8 mouse cellular contexts compared by ENCODE assay signal in genomic region chr7:39448626-39449242, GRCm38 (mm10). TPM values are rescaled to one million over a fixed set of nuclear protein-coding genes. Genes with fewer than 3 reads are reported as not detected.
A peak's percentile ranks its signal among the peaks of the same experiment; 100 is the strongest.
DNase-seq lines count a peak whose midpoint lies in the region; ATAC-seq lines count a peak whose summit lies in the region.

No protein-coding gene starts in this region.

- peaks cover 7% of the 10 kb centered on the region for H3K9me3 ChIP-seq in megakaryocyte, embryonic 14.5 days
- no peaks in the 10 kb centered on the region for H3K9me3 ChIP-seq in embryonic facial prominence, embryonic 12.5 days
- no peaks in the 10 kb centered on the region for H3K9me3 ChIP-seq in midbrain, embryonic 13.5 days

- H3K4me1 ChIP-seq in megakaryocyte, embryonic 14.5 days = peaks cover 13% of the 10 kb centered on the region
- peaks cover 6% of the 10 kb centered on the region; the same call in 1 of the 2 replicates for H3K4me1 ChIP-seq in embryonic facial prominence, embryonic 12.5 days
- peaks cover 17% of the 10 kb centered on the region for H3K4me1 ChIP-seq in midbrain, embryonic 13.5 days (replicated peaks)

- 65% methylated on average over 11 of the region's 11 CpGs for WGBS in embryonic facial prominence, embryonic 12.5 days
- WGBS in midbrain, embryonic 13.5 days = 61% methylated on average over 11 of the region's 11 CpGs

- H3K36me3 ChIP-seq in megakaryocyte, embryonic 14.5 days (replicated peaks; ENCODE audit: low read length) = no peaks in the 10 kb centered on the region
- H3K36me3 ChIP-seq in embryonic facial prominence, embryonic 12.5 days = no peaks in the 10 kb centered on the region
- H3K36me3 ChIP-seq in midbrain, embryonic 13.5 days = peaks cover 15% of the 10 kb centered on the region

- no peak overlapping the region for H3K27ac ChIP-seq in embryonic facial prominence, embryonic 12.5 days
- H3K27ac ChIP-seq in midbrain, embryonic 13.5 days = no peak overlapping the region

- H3K4me3 ChIP-seq in megakaryocyte, embryonic 14.5 days (replicated peaks) = peak overlapping the region; percentile 92
- H3K4me3 ChIP-seq in embryonic facial prominence, embryonic 12.5 days = peak overlapping the region; percentile 81
- peak overlapping the region; percentile 84 for H3K4me3 ChIP-seq in midbrain, embryonic 13.5 days (replicated peaks)

- H3K4me2 ChIP-seq in embryonic facial prominence, embryonic 12.5 days (replicated peaks) = peak overlapping the region; percentile 78
- peak overlapping the region; percentile 65 for H3K4me2 ChIP-seq in midbrain, embryonic 13.5 days (replicated peaks)

- ATAC-seq in megakaryocyte, adult 5-6 weeks (ENCODE audit: poor library complexity, severe bottlenecking) = no peak
- no peak for ATAC-seq in embryonic facial prominence, embryonic 12.5 days (ENCODE audit: insufficient number of reproducible peaks, insufficient read depth, low FRiP score, low TSS enrichment)
- ATAC-seq in midbrain, embryonic 13.5 days = peak; percentile 44
- no peak for ATAC-seq in CD4-positive, CD25-positive, alpha-beta regulatory T cell, adult 4 months

- peak; percentile 3 for DNase-seq in hindlimb bud, embryonic 11.5 days (ENCODE audit: extremely low spot score, low read depth, low spot score)
- DNase-seq in layer of hippocampus, postnatal 25 days (ENCODE audit: extremely low spot score in 1 of 2, low spot score in 1 of 2) = no peak
- DNase-seq in embryo, embryonic 9.5 days (ENCODE audit: extremely low spot score) = no peak

- no peak overlapping the region for H3K9ac ChIP-seq in embryonic facial prominence, embryonic 12.5 days
- peak overlapping the region; percentile 94; the same call in 1 of the 2 replicates for H3K9ac ChIP-seq in midbrain, embryonic 13.5 days (replicated peaks)

- H3K27me3 ChIP-seq in megakaryocyte, embryonic 14.5 days (replicated peaks) = peaks cover 5% of the 10 kb centered on the region
- H3K27me3 ChIP-seq in embryonic facial prominence, embryonic 12.5 days = 0 out of 2 replicates have a peak, but pooled peaks cover 3% of the 10 kb centered on the region
- H3K27me3 ChIP-seq in midbrain, embryonic 13.5 days = no peaks in the 10 kb centered on the region

RNA-seq across cellular contexts. Expression of gene Gm5114, which starts 35.8 kb away (rescaled TPM):
- not detected in 2 replicates for polyA plus RNA-seq in megakaryocyte, embryonic 14.5 days (2012; ENCODE audit: insufficient read depth, low replicate concordance)
- total RNA-seq in megakaryocyte, adult 5-6 weeks (2015) = not detected in 2 replicates
- total RNA-seq in megakaryocyte, adult 5-6 weeks (2017) = not detected in 2 replicates
- polyA plus RNA-seq in embryonic facial prominence, embryonic 12.5 days (2016; fragmentation: Nextera tagmentation; extraction: Ambion mirVana) = not detected in 2 replicates
- not detected in 2 replicates for polyA plus RNA-seq in midbrain, embryonic 13.5 days (2015; fragmentation: Nextera tagmentation; extraction: Ambion mirVana)
- not detected for polyA plus RNA-seq in CD4-positive, CD25-positive, alpha-beta regulatory T cell, adult 4 months (2017; shearing (Covaris generic))
- total RNA-seq in layer of hippocampus, postnatal 25 days (2021) = not detected
